Mouse (Mus musculus): ENCODE measurements around the gene Adipor1. TPM values are rescaled to one million over a fixed set of nuclear protein-coding genes. Genes with fewer than 3 reads are reported as not detected.
"Not testable (repeated sequence)": the region's sequence is repeated elsewhere in the genome, so short reads cannot be mapped to it uniquely, and the experiment has no call there.

The Adipor1 gene
- polyA plus RNA-seq, 1 experiment from 2014 or later: 130 TPM

DNA sequence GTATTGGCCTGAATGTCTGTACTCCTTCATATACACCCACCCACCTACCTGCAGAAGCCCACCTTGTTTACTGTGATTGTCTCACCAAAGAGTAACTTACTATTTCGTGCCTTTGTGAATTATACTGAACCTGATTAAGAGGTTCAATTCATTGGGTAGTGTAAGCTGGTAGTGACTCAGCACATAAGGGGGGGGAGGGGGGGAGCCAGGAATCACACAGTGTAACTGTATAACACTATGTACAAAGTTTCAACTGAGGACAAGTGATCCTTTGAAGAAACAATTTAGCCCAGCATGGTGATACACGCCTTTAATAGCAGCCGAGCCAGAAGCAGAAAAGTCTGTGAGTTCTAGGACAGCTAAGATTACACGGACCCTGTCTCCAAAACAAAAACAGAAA, 18.3 kb downstream of the Adipor1 start:
- H3K9me3 ChIP-seq (replicated peaks; ENCODE audit: control insufficient read depth, low read length): no peaks in the 10 kb centered on the region
- no peak overlapping the region for H3K27ac ChIP-seq (ENCODE audit: low read depth, low read length)
- no peak overlapping the region for H3K4me3 ChIP-seq (ENCODE audit: low read depth, low read length)
- no peak overlapping the region for H3K9ac ChIP-seq (ENCODE audit: low read depth, low read length)
- 87% methylated on average over 4 of the region's 4 CpGs for WGBS (ENCODE audit: insufficient replicate concordance)
- H3K4me1 ChIP-seq (ENCODE audit: control insufficient read depth, insufficient read depth, low read length): no peaks in the 10 kb centered on the region
- H3K4me2 ChIP-seq: no peak overlapping the region
- ATAC-seq (replicated peaks; ENCODE audit: insufficient number of reproducible peaks, low FRiP score, low TSS enrichment): no peak
- H3K27me3 ChIP-seq (ENCODE audit: control insufficient read depth, insufficient read depth, low read length): no peaks in the 10 kb centered on the region
- peaks cover 16% of the 10 kb centered on the region for H3K36me3 ChIP-seq (ENCODE audit: control insufficient read depth, insufficient read depth, low read length)

DNA sequence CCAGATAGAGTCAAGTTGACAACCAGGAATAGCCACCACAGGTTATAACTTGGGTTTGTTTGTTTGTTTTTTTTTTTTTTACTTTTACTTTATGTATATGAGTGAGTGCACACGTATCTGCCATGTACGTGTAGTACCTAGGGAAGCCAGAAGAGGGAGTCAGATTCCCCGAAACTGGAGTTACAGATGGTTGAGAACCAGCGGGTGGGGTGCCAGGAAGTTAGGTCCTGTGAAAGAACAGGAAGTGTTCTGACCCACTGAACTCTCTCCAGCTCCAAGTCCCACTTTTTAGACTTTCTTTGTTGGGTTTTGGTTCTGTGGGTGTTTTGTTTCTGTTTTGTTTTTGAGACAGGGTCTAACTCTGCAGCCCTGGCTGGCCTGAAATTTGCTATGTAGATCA, 20.2 kb downstream of the Adipor1 start:
- H3K9ac ChIP-seq (ENCODE audit: low read depth, low read length): no peak overlapping the region
- no peaks in the 10 kb centered on the region for H3K9me3 ChIP-seq (replicated peaks; ENCODE audit: control insufficient read depth, low read length)
- WGBS (ENCODE audit: insufficient replicate concordance): 34% methylated on average over 4 of the region's 4 CpGs
- no peaks in the 10 kb centered on the region for H3K4me1 ChIP-seq (ENCODE audit: control insufficient read depth, insufficient read depth, low read length)
- H3K27me3 ChIP-seq (ENCODE audit: control insufficient read depth, insufficient read depth, low read length): no peaks in the 10 kb centered on the region
- H3K36me3 ChIP-seq (ENCODE audit: control insufficient read depth, insufficient read depth, low read length): peaks cover 6% of the 10 kb centered on the region; the same call in 1 of the 2 replicates
- no peak overlapping the region for H3K4me2 ChIP-seq
- no peak overlapping the region for H3K4me3 ChIP-seq (ENCODE audit: low read depth, low read length)
- no peak for ATAC-seq (replicated peaks; ENCODE audit: insufficient number of reproducible peaks, low FRiP score, low TSS enrichment)
- no peak overlapping the region for H3K27ac ChIP-seq (ENCODE audit: low read depth, low read length)

DNA sequence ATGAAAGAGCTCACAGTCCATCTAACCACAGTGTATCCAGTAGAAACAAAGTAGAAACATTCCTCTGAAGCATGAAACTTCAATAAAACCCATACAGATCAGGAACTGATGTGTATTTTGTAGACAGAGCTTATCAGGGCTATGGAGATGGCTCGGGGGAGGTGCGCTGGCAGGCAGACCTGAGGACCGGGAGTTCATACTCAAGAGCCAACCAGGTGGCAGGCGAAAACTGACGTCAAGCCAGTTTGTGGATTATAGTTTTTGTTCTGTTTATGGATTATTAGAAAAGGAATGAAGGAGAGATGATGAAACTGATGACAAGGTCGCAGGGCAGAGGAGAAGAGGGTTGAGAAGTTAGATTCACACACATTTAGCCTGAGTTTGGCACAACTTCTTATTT, 25.3 kb downstream of the Adipor1 start:
- Histone ChIP-seq H3K27ac (ENCODE audit: low read depth, low read length) (no peak overlapping the region), H3K4me3 (ENCODE audit: low read depth, low read length) (no peak overlapping the region), H3K4me1 (ENCODE audit: control insufficient read depth, insufficient read depth, low read length) (no peaks in the 10 kb centered on the region), H3K9me3 (replicated peaks; ENCODE audit: control insufficient read depth, low read length) (no peaks in the 10 kb centered on the region), H3K9ac (ENCODE audit: low read depth, low read length) (no peak overlapping the region), H3K36me3 (ENCODE audit: control insufficient read depth, insufficient read depth, low read length) (no peaks in the 10 kb centered on the region), H3K27me3 (ENCODE audit: control insufficient read depth, insufficient read depth, low read length) (no peaks in the 10 kb centered on the region), H3K4me2 (no peak overlapping the region)
- WGBS (ENCODE audit: insufficient replicate concordance): 90% methylated on average over 6 of the region's 6 CpGs
- no peak for ATAC-seq (replicated peaks; ENCODE audit: insufficient number of reproducible peaks, low FRiP score, low TSS enrichment)

DNA sequence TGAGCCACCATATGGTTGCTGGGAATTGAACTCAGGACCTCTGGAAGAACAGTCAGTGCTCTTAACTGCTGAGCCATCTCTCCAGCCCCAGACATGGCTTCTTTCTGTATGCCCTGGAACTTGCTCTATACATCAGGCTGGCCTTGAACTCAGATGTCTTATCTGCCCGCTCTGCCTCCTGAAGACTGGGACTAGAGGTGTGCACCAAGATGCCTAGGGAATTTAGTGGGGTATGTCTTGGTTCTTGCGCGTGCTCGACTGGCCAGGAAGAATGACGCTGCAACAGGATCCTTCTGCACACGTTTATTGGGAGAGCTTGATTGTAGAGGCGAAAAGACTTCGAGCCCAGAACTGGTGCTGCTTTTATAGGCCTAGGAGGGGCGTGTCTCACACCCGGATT, 26.6 kb downstream of the Adipor1 start:
- WGBS (ENCODE audit: insufficient replicate concordance): 90% methylated on average over 6 of the region's 10 CpGs
- H3K27ac ChIP-seq (ENCODE audit: low read depth, low read length); ATAC-seq (replicated peaks; ENCODE audit: insufficient number of reproducible peaks, low FRiP score, low TSS enrichment): not testable (repeated sequence)

DNA sequence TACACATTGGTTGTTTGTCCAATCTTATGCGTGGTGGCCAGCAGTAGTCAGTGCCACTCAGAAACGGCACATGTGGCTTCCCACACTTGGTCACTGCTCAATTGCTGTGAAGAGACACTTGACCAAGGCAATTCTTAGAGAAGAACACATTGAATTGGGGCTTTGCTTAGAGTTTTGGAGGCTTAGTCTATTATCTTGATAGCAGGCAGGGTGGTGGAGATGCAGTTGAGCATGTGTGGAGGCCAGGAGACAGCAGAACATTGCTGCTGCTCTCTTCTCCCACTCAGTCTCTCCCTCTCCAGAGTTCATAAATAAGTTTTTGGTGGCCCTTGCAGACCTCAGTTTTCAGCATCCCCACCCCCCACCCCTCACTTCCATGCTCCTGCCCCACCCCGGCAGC, 27.2 kb downstream of the Adipor1 start:
- Histone ChIP-seq H3K9me3 (replicated peaks; ENCODE audit: control insufficient read depth, low read length) (no peaks in the 10 kb centered on the region), H3K9ac (ENCODE audit: low read depth, low read length) (no peak overlapping the region), H3K27me3 (ENCODE audit: control insufficient read depth, insufficient read depth, low read length) (no peaks in the 10 kb centered on the region), H3K4me2 (no peak overlapping the region), H3K4me3 (ENCODE audit: low read depth, low read length) (no peak overlapping the region), H3K4me1 (ENCODE audit: control insufficient read depth, insufficient read depth, low read length) (no peaks in the 10 kb centered on the region), H3K27ac (ENCODE audit: low read depth, low read length) (no peak overlapping the region), H3K36me3 (ENCODE audit: control insufficient read depth, insufficient read depth, low read length) (no peaks in the 10 kb centered on the region)
- 92% methylated on average over 3 of the region's 3 CpGs for WGBS (ENCODE audit: insufficient replicate concordance)
- ATAC-seq (replicated peaks; ENCODE audit: insufficient number of reproducible peaks, low FRiP score, low TSS enrichment): no peak

More for the DNA sequence above, 26.6 kb downstream of the Adipor1 start:
- not testable (repeated sequence) for H3K4me3 ChIP-seq (ENCODE audit: low read depth, low read length); H3K4me1 ChIP-seq (ENCODE audit: control insufficient read depth, insufficient read depth, low read length); H3K27me3 ChIP-seq (ENCODE audit: control insufficient read depth, insufficient read depth, low read length); H3K4me2 ChIP-seq; H3K36me3 ChIP-seq (ENCODE audit: control insufficient read depth, insufficient read depth, low read length); H3K9me3 ChIP-seq (replicated peaks; ENCODE audit: control insufficient read depth, low read length); H3K9ac ChIP-seq (ENCODE audit: low read depth, low read length)

DNA sequence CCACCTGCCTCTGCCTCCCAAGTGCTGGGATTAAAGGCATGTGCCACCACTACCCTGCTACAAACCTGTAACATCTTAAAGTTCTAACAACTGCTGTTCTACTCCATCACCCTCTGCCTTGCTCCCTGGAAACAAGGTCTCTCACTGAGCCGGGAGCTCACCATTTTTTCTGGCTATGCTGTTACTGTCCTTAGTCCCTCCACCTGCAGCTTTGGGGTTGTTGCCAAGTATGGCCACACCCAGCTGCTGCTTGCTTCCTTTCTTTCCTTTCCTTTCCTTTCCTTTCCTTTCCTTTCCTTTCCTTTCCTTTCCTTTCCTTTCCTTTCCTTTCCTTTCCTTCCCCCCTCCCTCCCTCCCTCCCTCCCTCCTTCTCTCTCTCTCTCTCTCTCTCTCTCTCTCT, 28.1 kb downstream of the Adipor1 start:
- H3K4me1 ChIP-seq (ENCODE audit: control insufficient read depth, insufficient read depth, low read length); H3K4me2 ChIP-seq; H3K4me3 ChIP-seq (ENCODE audit: low read depth, low read length); H3K36me3 ChIP-seq (ENCODE audit: control insufficient read depth, insufficient read depth, low read length); H3K9ac ChIP-seq (ENCODE audit: low read depth, low read length); ATAC-seq (replicated peaks; ENCODE audit: insufficient number of reproducible peaks, low FRiP score, low TSS enrichment); H3K27ac ChIP-seq (ENCODE audit: low read depth, low read length); H3K27me3 ChIP-seq (ENCODE audit: control insufficient read depth, insufficient read depth, low read length); H3K9me3 ChIP-seq (replicated peaks; ENCODE audit: control insufficient read depth, low read length): not testable (repeated sequence)
- 73% methylated on average over 1 of the region's 1 CpGs for WGBS (ENCODE audit: insufficient replicate concordance)

DNA sequence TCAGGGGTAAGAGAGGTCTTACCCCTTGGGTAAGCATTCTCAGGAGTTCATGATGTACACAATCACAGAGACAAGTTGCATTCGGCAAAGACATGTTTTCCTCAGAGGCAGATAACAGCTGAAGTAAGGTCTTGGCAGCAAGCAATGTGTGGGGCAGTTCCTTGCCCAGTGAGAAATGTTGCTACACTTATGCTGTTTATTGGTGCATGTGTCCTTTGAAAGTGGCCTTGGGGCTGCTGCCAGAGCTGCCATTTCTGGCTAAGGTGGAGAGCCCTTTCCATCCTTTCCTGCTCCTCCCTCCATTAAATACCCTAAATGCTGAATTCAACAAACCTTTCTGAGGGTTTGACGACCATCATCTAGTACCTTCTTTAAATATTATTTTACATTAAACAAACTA, 30.2 kb downstream of the Adipor1 start:
- H3K36me3 ChIP-seq (ENCODE audit: control insufficient read depth, insufficient read depth, low read length): no peaks in the 10 kb centered on the region
- no peaks in the 10 kb centered on the region for H3K27me3 ChIP-seq (ENCODE audit: control insufficient read depth, insufficient read depth, low read length)
- no peak overlapping the region for H3K27ac ChIP-seq (ENCODE audit: low read depth, low read length)
- H3K9ac ChIP-seq (ENCODE audit: low read depth, low read length): no peak overlapping the region
- no peaks in the 10 kb centered on the region for H3K9me3 ChIP-seq (replicated peaks; ENCODE audit: control insufficient read depth, low read length)
- no peaks in the 10 kb centered on the region for H3K4me1 ChIP-seq (ENCODE audit: control insufficient read depth, insufficient read depth, low read length)
- H3K4me3 ChIP-seq (ENCODE audit: low read depth, low read length): no peak overlapping the region
- WGBS (ENCODE audit: insufficient replicate concordance): 78% methylated on average over 2 of the region's 2 CpGs
- no peak for ATAC-seq (replicated peaks; ENCODE audit: insufficient number of reproducible peaks, low FRiP score, low TSS enrichment)
- H3K4me2 ChIP-seq: no peak overlapping the region

DNA sequence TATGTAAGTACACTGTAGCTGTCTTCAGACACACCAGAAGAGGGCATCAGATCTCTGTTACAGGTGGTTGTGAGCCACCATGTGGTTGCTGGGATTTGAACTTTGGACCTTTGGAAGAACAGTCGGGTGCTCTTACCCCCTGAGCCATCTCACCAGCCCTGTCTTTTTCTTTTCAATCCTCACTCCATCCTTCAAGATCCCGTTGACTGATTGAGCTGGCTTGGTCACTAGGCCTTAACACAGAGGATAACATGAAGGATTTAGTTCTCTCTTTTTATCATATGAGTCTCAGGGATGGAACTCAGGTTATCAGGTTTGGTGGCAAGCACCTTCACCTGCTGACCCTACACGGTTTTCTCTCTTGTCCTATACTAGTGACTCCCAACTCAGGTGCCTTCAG, 33.4 kb downstream of the Adipor1 start:
- not testable (repeated sequence) for H3K4me2 ChIP-seq; ATAC-seq (replicated peaks; ENCODE audit: insufficient number of reproducible peaks, low FRiP score, low TSS enrichment)

DNA sequence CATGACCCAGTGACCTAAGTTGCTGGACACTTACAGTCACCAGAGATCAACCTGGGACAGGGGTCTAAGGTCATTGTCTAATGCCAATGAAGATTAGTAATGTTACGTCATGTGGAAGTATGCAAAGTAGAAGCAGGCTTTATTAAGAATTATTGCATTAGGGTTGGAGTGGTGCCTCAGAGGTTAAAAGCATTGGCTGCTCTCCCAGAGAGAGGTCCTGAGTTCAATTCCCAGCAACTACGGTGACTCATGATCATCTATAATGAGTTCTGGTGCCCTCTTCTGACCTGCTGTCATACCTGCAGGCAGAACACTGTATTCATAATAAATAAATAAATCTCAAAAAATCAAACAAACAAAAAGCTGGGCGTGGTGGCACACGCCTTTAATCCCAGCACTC, 35.0 kb downstream of the Adipor1 start:
- H3K4me3 ChIP-seq (ENCODE audit: low read depth, low read length): no peak overlapping the region
- WGBS (ENCODE audit: insufficient replicate concordance): 83% methylated on average over 4 of the region's 4 CpGs

More for the DNA sequence above, 33.4 kb downstream of the Adipor1 start:
- WGBS (ENCODE audit: insufficient replicate concordance): 66% methylated on average over 3 of the region's 3 CpGs
- H3K9me3 ChIP-seq (replicated peaks; ENCODE audit: control insufficient read depth, low read length); H3K9ac ChIP-seq (ENCODE audit: low read depth, low read length); H3K27ac ChIP-seq (ENCODE audit: low read depth, low read length); H3K36me3 ChIP-seq (ENCODE audit: control insufficient read depth, insufficient read depth, low read length); H3K27me3 ChIP-seq (ENCODE audit: control insufficient read depth, insufficient read depth, low read length); H3K4me3 ChIP-seq (ENCODE audit: low read depth, low read length); H3K4me1 ChIP-seq (ENCODE audit: control insufficient read depth, insufficient read depth, low read length): not testable (repeated sequence)

More for the DNA sequence above, 35.0 kb downstream of the Adipor1 start:
- Histone ChIP-seq H3K36me3 (ENCODE audit: control insufficient read depth, insufficient read depth, low read length) (no peaks in the 10 kb centered on the region), H3K9ac (ENCODE audit: low read depth, low read length) (no peak overlapping the region), H3K27ac (ENCODE audit: low read depth, low read length) (no peak overlapping the region), H3K4me1 (ENCODE audit: control insufficient read depth, insufficient read depth, low read length) (no peaks in the 10 kb centered on the region), H3K27me3 (ENCODE audit: control insufficient read depth, insufficient read depth, low read length) (no peaks in the 10 kb centered on the region), H3K4me2 (no peak overlapping the region), H3K9me3 (replicated peaks; ENCODE audit: control insufficient read depth, low read length) (no peaks in the 10 kb centered on the region)
- ATAC-seq (replicated peaks; ENCODE audit: insufficient number of reproducible peaks, low FRiP score, low TSS enrichment): no peak
